Mouse (Mus musculus) MEL (cell line): ENCODE measurements around the gene Diaph3.

Experiments
- CHD1 ChIP-seq: IDR thresholded peaks from 2 replicates; pipeline ENCODE4 v1.6.1; 2012; ENCODE audit warnings: low read depth, mild to moderate bottlenecking, inconsistent platforms, low read length, improper control_type of control experiment
- MAX ChIP-seq: IDR thresholded peaks from 2 replicates; pipeline ENCODE4 v1.6.1; 2011; ENCODE audit warnings: low read length, improper control_type of control experiment
- NELFE ChIP-seq: IDR thresholded peaks from 2 replicates; pipeline ENCODE4 v1.6.1; 2011; ENCODE audit warnings: low read depth, low read length, improper control_type of control experiment
- TAL1 ChIP-seq: IDR thresholded peaks from 2 replicates; pipeline ENCODE4 v1.6.1; 2012; ENCODE audit warnings: mild to moderate bottlenecking, inconsistent platforms, low read length, moderate library complexity, mixed read lengths
- USF2 ChIP-seq, 2 experiments: IDR thresholded peaks; 2 replicates each; pipeline ENCODE4 v1.6.1; 2011 to 2012; ENCODE audit warnings: improper control_type of control experiment in 2 of 2, low read length in 2 of 2, borderline replicate concordance in 1 of 2, inconsistent platforms in 1 of 2, low read depth in 1 of 2, mild to moderate bottlenecking in 1 of 2; ENCODE audit not compliant: insufficient read depth in 1 of 2

DNA sequence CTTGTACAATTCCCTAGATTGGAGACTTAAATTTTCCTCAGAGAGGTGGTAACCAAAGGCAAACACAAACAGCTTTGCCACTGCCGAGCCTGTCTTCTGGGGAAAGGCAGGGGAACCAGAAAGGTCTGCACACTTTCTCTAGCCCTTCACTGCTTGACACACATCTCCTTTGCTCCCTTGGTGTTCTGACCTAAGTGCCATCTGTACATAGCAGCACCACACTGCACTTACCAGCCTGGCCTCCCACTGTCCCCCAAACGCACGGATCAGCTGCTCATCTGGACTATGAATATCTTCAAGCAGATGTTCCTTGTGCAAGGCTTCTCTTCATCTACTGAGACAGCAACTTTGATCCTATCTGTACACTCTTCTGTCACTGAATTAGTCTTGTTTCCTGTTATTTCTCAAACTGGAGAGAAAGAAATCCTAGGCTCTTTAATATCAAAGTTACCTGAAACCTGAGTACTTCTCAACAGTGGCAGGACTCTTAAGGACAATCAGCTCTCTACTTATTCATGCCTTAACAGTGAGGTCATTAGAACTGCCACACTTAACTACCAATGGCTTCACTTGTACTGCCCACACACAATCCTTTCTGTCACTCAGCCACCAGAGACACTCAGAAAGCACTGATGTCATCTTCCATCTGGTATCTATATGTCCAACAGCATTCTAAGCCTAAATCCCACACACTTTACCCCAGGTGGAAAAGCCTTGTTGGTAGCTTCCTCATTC is 251.8 kb downstream of the Diaph3 start:
- no peak for TF ChIP-seq TAL1
- TF ChIP-seq CHD1 = no peak
- no peak for TF ChIP-seq NELFE
- TF ChIP-seq USF2 (IDR thresholded peaks at IDR 0.05; ENCODE audit: borderline replicate concordance in 1 of 2, insufficient read depth in 1 of 2, low read depth in 1 of 2, low read length in 2 of 2) = no peak
- TF ChIP-seq MAX = no peak
